In the genomic region with DNA sequence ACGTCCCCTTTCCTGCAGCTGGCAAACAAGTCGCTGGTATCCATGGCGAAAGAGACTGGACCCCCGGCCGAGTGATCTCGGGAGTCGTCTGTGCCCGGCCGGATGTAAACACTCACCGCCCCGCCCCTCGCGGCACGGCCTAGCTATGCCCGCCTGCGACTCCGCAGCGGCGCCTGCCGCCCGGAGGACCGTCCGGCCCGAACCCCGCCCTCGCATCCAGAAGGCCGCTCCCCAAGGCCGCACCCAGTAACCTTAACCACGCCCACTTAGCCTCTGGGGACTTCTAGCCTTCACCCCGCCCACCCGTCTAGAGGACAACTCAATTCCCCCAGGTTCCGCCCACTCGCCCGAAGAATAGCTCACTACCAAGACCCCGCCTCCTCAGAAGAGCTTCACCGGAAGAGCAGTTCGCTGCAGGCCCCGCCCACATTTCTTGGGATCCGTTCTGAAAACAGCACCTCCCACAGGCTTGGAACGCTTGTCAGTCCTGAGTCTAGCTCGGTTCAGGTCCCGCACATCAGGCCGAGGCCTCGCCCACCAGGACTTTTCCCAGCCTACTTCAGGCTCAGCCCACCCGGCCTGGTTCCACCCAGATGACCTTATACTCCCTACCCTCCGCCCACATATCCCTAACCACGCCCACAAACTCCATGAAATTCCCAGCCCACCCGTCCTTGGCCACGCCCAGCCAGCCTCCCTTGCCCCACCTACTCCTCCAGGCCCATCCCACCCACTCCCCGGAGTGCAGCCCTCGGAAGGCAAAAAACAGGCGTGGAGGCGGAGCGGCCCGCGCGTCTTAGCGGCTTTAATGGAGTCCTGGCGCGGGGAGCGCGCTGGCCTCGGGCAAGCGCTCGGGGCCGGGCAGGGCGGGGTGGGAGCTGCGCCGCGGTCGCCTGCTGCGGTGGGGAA, we compare ENCODE assay signal across 8 mouse cellular contexts. TPM values are rescaled to one million over a fixed set of nuclear protein-coding genes. Genes with fewer than 3 reads are reported as not detected.
DNase-seq lines count a peak whose midpoint lies in the region; ATAC-seq lines count a peak whose summit lies in the region.

A gene (minus strand): TSS at position 204 of the 909 bp plus-strand sequence.

- peak within 1 kb of the TSS; percentile 81 for H3K9ac ChIP-seq in intestine, embryonic 14.5 days (ENCODE audit: low read length)

- peaks cover 14% of the 10 kb centered on the region for H3K4me1 ChIP-seq in intestine, embryonic 14.5 days (replicated peaks; ENCODE audit: control insufficient read depth, insufficient read depth, low read length)

- H3K4me2 ChIP-seq in intestine, embryonic 14.5 days (ENCODE audit: low read length): peak within 1 kb of the TSS; percentile 94

- peak within 1 kb of the TSS; percentile 76 for H3K4me3 ChIP-seq in intestine, embryonic 14.5 days (ENCODE audit: low read depth, low read length)

- peak; percentile 96 for ATAC-seq in intestine, embryonic 14.5 days (replicated peaks; ENCODE audit: low FRiP score, low TSS enrichment, low read depth)

- H3K36me3 ChIP-seq in intestine, embryonic 14.5 days (ENCODE audit: control insufficient read depth, insufficient read depth, low read length): peaks cover 21% of the 10 kb centered on the region

- no peaks in the 10 kb centered on the region for H3K27me3 ChIP-seq in intestine, embryonic 14.5 days (replicated peaks; ENCODE audit: control insufficient read depth, insufficient read depth, low read length)

- peak; percentile 97 to 99 for DNase-seq in adrenal gland, adult 18-20 months (ENCODE audit: low spot score in 2 of 2)
- DNase-seq in embryo, embryonic 11 days: peak; percentile 100
- DNase-seq in gastrocnemius, postnatal 25 days: peak; percentile 100
- DNase-seq in intestine, embryonic 14.5 days (ENCODE audit: low spot score): peak; percentile 100
- peak; percentile 98 to 99 for DNase-seq in left cerebral cortex, postnatal 14 days (ENCODE audit: low spot score in 2 of 2)
- DNase-seq in mesoderm, embryonic 11.5 days (ENCODE audit: low read depth, low spot score): peak; percentile 99
- peak; percentile 99 for DNase-seq in right cerebral cortex, postnatal 36 days (ENCODE audit: low spot score in 2 of 2)
- DNase-seq in yolk sac, embryonic 10.5 days (ENCODE audit: low spot score): peak; percentile 100

- under 1% methylated on average over 67 of the region's 72 CpGs for WGBS in intestine, embryonic 14.5 days

- H3K27ac ChIP-seq in intestine, embryonic 14.5 days (ENCODE audit: low read depth): peak within 1 kb of the TSS; percentile 75

- intact Hi-C loops in left cerebral cortex, postnatal 14 days (cut with DNase I): no loop called here

- no peaks in the 10 kb centered on the region for H3K9me3 ChIP-seq in intestine, embryonic 14.5 days (ENCODE audit: control insufficient read depth, low read length)

RNA-seq across cellular contexts. Expression of the gene that starts here (rescaled TPM):
- 10 to 100 TPM; 17.1 to 25.0 TPM for total RNA-seq in adrenal gland, adult 18-20 months (2021)
- 10 to 100 TPM; 14.4 to 17.3 TPM for total RNA-seq in gastrocnemius, postnatal 25 days (2021)
- polyA plus RNA-seq in intestine, embryonic 14.5 days (2014; fragmentation: Nextera tagmentation; extraction: Ambion mirVana): 21.8 and 23.0 TPM in 2 replicates
- total RNA-seq in left cerebral cortex, postnatal 14 days (2021): 10 to 100 TPM; 32.6 to 34.6 TPM

Comparison
In these comparisons a context has a peak if more than half of its experiments do, and no peak if none do; other contexts are left out.
1. Peak in every context shown above with its lines: DNase-seq, ATAC-seq, H3K4me3 ChIP-seq and H3K27ac ChIP-seq.